Mouse (Mus musculus): Measurements from ENCODE around the gene Vasp. TPM values are rescaled to one million over a fixed set of nuclear protein-coding genes. Genes with fewer than 3 reads are reported as not detected.

The Vasp gene
- total and polyA plus RNA-seq, 2 experiments from 2014 or later, result 30.0 to 40.6 TPM

DNA sequence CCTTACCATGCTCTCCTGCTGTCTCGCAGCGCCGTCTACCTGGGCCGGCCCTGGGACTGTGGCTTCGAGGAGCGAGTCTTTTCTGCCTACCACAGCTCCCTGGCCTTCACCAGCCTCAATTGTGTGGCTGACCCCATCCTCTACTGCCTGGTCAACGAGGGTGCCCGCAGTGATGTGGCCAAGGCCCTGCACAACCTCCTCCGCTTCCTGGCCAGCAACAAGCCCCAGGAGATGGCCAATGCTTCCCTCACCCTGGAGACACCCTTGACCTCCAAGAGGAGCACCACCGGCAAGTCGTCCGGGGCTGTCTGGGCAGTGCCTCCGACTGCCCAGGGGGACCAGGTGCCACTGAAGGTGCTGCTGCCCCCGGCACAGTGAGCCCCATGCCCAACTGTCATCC, 48.7 kb downstream of the Vasp start:
- ATAC-seq (no peak), DNase-seq (no peak)
- Histone ChIP-seq H3K9ac (no peak overlapping the region), H3K9me3 (ENCODE audit: low read length) (no peaks in the 10 kb centered on the region), H3K27ac (ENCODE audit: low read depth, low read length) (no peak overlapping the region), H3K4me3 (ENCODE audit: low read depth, low read length) (no peak overlapping the region), H3K27me3 (ENCODE audit: insufficient read depth, low read length) (no peaks in the 10 kb centered on the region), H3K4me2 (ENCODE audit: low read depth) (no peak overlapping the region), H3K36me3 (ENCODE audit: insufficient read depth) (no peaks in the 10 kb centered on the region), H3K4me1 (ENCODE audit: insufficient read depth) (peaks cover 5% of the 10 kb centered on the region; the same call in 1 of the 2 replicates)
- WGBS, result 92% methylated on average over 14 of the region's 14 CpGs
- TF ChIP-seq CTCF (IDR thresholded peaks at IDR 0.05; ENCODE audit: low read depth), result no peak

DNA sequence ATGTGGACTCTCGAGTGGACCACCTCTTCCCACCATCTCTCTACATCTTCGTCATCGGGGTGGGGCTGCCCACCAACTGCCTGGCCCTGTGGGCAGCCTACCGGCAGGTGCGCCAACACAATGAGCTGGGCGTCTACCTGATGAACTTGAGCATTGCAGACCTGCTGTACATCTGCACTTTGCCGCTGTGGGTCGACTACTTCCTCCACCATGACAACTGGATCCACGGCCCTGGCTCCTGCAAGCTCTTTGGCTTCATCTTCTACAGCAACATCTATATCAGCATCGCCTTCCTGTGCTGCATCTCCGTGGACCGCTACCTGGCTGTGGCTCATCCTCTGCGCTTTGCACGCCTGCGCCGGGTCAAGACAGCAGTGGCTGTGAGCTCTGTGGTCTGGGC, 49.4 kb downstream of the Vasp start:
- H3K4me1 ChIP-seq (ENCODE audit: insufficient read depth), result peaks cover 5% of the 10 kb centered on the region; the same call in 1 of the 2 replicates
- TF ChIP-seq CTCF (IDR thresholded peaks at IDR 0.05; ENCODE audit: low read depth), result no peak
- no peak overlapping the region for H3K4me3 ChIP-seq (ENCODE audit: low read depth, low read length)
- no peak for DNase-seq
- no peaks in the 10 kb centered on the region for H3K9me3 ChIP-seq (ENCODE audit: low read length)
- no peaks in the 10 kb centered on the region for H3K36me3 ChIP-seq (ENCODE audit: insufficient read depth)
- H3K4me2 ChIP-seq (ENCODE audit: low read depth), result no peak overlapping the region
- WGBS, result 95% methylated on average over 16 of the region's 16 CpGs
- no peak for ATAC-seq
- H3K9ac ChIP-seq, result no peak overlapping the region
- no peak overlapping the region for H3K27ac ChIP-seq (ENCODE audit: low read depth, low read length)
- no peaks in the 10 kb centered on the region for H3K27me3 ChIP-seq (ENCODE audit: insufficient read depth, low read length)

DNA sequence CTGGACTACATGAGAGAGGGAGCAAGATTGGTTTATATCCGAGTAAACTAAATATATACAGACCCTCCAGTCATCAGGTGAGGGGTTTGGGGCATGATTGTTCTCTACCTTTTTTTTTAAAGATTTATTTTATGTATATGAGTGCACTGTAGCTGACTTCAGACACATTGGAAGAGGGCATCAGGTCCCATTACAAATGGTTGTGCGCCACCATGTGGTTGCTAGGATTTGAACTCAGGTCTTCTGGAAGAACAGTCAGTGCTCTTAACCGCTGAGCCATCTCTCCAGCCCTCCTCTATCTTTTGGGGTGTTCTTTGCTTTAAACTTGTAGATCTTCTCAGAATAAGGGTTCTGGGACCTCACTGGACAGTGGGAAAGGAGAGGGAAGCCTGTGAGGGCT, 51.6 kb downstream of the Vasp start:
- H3K36me3 ChIP-seq (ENCODE audit: insufficient read depth), result no peaks in the 10 kb centered on the region
- peak; percentile 15; the same call in 1 of the 2 replicates for TF ChIP-seq CTCF (IDR thresholded peaks at IDR 0.05; ENCODE audit: low read depth)
- no peak overlapping the region for H3K27ac ChIP-seq (ENCODE audit: low read depth, low read length)
- ATAC-seq (no peak), DNase-seq (no peak)
- WGBS, result 64% methylated on average over 3 of the region's 3 CpGs
- H3K27me3 ChIP-seq (ENCODE audit: insufficient read depth, low read length), result no peaks in the 10 kb centered on the region
- no peaks in the 10 kb centered on the region for H3K9me3 ChIP-seq (ENCODE audit: low read length)
- no peaks in the 10 kb centered on the region for H3K4me1 ChIP-seq (ENCODE audit: insufficient read depth)
- H3K4me2 ChIP-seq (ENCODE audit: low read depth), result no peak overlapping the region
- no peak overlapping the region for H3K4me3 ChIP-seq (ENCODE audit: low read depth, low read length)
- no peak overlapping the region for H3K9ac ChIP-seq

DNA sequence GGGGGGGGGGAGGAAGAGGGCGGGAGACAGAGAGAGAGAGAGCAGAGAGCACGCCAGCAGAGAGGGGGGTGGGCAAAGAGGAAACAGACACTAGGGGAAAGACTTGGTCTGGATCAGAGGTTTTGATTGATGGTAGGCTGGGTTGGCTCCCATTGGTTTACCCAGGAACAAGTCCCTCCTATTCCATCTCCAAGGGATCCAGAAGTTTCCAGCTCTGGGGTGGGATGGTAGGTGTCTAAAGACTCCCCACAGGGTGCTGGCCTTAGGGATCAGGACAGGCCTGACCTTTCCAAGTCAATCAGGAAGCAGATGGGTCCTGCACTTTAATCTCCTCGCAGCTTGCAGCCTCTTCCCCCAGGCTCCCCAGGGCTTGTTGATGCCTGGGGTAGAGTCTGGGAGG, 53.7 kb downstream of the Vasp start:
- H3K4me2 ChIP-seq (ENCODE audit: low read depth), result no peak overlapping the region
- no peak overlapping the region for H3K27ac ChIP-seq (ENCODE audit: low read depth, low read length)
- H3K9ac ChIP-seq, result no peak overlapping the region
- no peaks in the 10 kb centered on the region for H3K9me3 ChIP-seq (ENCODE audit: low read length)
- ATAC-seq, result no peak
- no peak overlapping the region for H3K4me3 ChIP-seq (ENCODE audit: low read depth, low read length)
- H3K27me3 ChIP-seq (ENCODE audit: insufficient read depth, low read length), result no peaks in the 10 kb centered on the region
- no peak for DNase-seq
- TF ChIP-seq CTCF (IDR thresholded peaks at IDR 0.05; ENCODE audit: low read depth), result no peak
- H3K36me3 ChIP-seq (ENCODE audit: insufficient read depth), result no peaks in the 10 kb centered on the region
- 25% methylated on average over 2 of the region's 3 CpGs for WGBS
- no peaks in the 10 kb centered on the region for H3K4me1 ChIP-seq (ENCODE audit: insufficient read depth)

DNA sequence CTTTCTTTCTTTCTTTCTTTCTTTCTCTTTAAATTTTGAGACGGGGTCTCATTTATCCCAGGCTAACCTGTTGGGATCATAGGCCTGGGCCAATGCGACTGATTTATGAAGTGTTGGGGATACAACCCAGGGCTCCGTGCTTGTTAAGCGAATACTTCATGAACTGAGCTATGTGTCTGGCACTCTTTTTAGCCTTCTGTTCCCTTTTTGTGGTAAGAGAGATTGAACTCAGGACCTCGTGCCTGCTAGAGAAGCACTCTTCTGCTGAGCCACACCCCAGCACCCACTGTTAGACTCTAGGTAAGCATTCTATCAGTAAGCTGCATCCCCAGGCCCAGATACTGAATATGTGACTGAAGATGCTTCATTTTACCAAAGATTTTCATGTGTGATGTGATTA, 54.1 kb downstream of the Vasp start:
- DNase-seq (no peak), ATAC-seq (no peak)
- 64% methylated on average over 5 of the region's 5 CpGs for WGBS
- H3K27me3 ChIP-seq (ENCODE audit: insufficient read depth, low read length), result no peaks in the 10 kb centered on the region
- no peak overlapping the region for H3K4me2 ChIP-seq (ENCODE audit: low read depth)
- H3K9me3 ChIP-seq (ENCODE audit: low read length), result no peaks in the 10 kb centered on the region
- H3K36me3 ChIP-seq (ENCODE audit: insufficient read depth), result no peaks in the 10 kb centered on the region
- no peak overlapping the region for H3K4me3 ChIP-seq (ENCODE audit: low read depth, low read length)
- no peaks in the 10 kb centered on the region for H3K4me1 ChIP-seq (ENCODE audit: insufficient read depth)
- H3K9ac ChIP-seq, result no peak overlapping the region
- TF ChIP-seq CTCF (IDR thresholded peaks at IDR 0.05; ENCODE audit: low read depth), result no peak
- H3K27ac ChIP-seq (ENCODE audit: low read depth, low read length), result no peak overlapping the region

DNA sequence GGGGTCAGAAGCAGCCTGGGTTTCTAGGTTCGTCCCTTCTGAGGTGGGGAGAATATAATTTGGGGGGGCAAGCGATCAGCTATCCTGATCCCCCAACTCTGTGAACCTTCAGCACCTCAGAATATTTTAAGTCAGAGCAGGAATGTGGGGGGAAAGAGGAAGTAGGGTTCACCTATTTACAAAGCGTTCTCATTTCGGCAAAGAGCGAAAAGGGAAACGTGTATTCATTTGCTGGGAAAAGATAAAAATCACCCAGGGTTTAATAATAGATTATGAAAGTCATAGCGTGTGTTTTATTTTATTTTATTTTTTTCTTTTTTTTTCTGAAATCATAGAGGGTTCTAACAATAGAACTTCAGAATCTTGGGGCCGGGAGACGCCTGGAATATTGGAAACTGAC, 56.7 kb downstream of the Vasp start:
- Histone ChIP-seq H3K4me2 (ENCODE audit: low read depth) (no peak overlapping the region), H3K36me3 (ENCODE audit: insufficient read depth) (no peaks in the 10 kb centered on the region), H3K4me3 (ENCODE audit: low read depth, low read length) (no peak overlapping the region), H3K4me1 (ENCODE audit: insufficient read depth) (no peaks in the 10 kb centered on the region), H3K9me3 (ENCODE audit: low read length) (no peaks in the 10 kb centered on the region), H3K27me3 (ENCODE audit: insufficient read depth, low read length) (no peaks in the 10 kb centered on the region), H3K9ac (no peak overlapping the region), H3K27ac (ENCODE audit: low read depth, low read length) (no peak overlapping the region)
- DNase-seq (no peak), ATAC-seq (no peak)
- 64% methylated on average over 9 of the region's 9 CpGs for WGBS
- TF ChIP-seq CTCF (IDR thresholded peaks at IDR 0.05; ENCODE audit: low read depth), result no peak

DNA sequence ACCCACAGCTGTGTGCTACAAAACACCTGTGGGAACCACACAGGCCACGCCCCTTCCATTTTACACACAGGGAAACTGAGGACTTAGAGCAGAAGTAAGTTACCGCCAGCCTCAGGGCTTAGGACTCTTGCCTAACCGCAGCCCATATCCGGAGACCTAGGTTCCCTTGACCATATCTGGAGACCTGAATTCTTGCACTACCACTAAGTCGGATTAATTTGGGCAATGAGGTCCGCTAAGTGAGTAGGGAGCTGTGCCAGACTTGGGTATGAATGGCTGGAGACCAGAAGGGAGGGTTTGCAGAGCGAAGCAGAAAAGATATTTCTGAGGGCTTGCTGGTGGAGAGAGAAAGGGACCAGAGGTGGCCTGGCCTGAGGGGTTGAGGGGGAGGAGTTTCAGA, 57.2 kb downstream of the Vasp start:
- Histone ChIP-seq H3K4me1 (ENCODE audit: insufficient read depth) (no peaks in the 10 kb centered on the region), H3K36me3 (ENCODE audit: insufficient read depth) (no peaks in the 10 kb centered on the region), H3K9me3 (ENCODE audit: low read length) (no peaks in the 10 kb centered on the region), H3K27me3 (ENCODE audit: insufficient read depth, low read length) (no peaks in the 10 kb centered on the region), H3K4me3 (ENCODE audit: low read depth, low read length) (no peak overlapping the region), H3K9ac (no peak overlapping the region), H3K4me2 (ENCODE audit: low read depth) (no peak overlapping the region), H3K27ac (ENCODE audit: low read depth, low read length) (no peak overlapping the region)
- WGBS, result 61% methylated on average over 7 of the region's 7 CpGs
- no peak for TF ChIP-seq CTCF (IDR thresholded peaks at IDR 0.05; ENCODE audit: low read depth)
- ATAC-seq (no peak), DNase-seq (no peak)

DNA sequence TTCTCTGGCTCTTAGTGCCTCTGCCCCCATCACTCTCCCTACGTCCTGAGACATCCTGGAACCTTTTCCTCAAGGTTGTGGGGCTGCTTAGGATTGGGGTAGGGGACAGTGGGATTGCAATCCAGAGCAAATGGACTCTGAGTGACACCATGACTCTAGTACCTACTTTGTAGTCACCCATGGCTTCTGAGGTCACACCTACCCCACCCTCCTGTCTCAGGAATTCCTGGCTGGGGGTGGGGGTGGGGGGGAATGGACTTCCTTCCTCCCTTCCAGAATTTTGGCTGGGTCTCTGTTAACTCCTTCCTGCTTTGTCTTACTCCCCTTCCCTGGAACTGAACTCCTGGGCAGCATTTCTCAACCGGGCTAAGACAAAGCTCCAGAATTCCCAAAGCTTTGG, 58.2 kb downstream of the Vasp start:
- DNase-seq, result no peak

More for the DNA sequence above, 58.2 kb downstream of the Vasp start:
- WGBS, result 63% methylated on average over 2 of the region's 2 CpGs
- H3K9ac ChIP-seq, result no peak overlapping the region
- H3K9me3 ChIP-seq (ENCODE audit: low read length), result no peaks in the 10 kb centered on the region
- ATAC-seq, result no peak
- no peaks in the 10 kb centered on the region for H3K36me3 ChIP-seq (ENCODE audit: insufficient read depth)
- no peak for TF ChIP-seq CTCF (IDR thresholded peaks at IDR 0.05; ENCODE audit: low read depth)
- no peak overlapping the region for H3K4me3 ChIP-seq (ENCODE audit: low read depth, low read length)
- H3K27me3 ChIP-seq (ENCODE audit: insufficient read depth, low read length), result no peaks in the 10 kb centered on the region
- no peak overlapping the region for H3K27ac ChIP-seq (ENCODE audit: low read depth, low read length)
- H3K4me1 ChIP-seq (ENCODE audit: insufficient read depth), result no peaks in the 10 kb centered on the region
- H3K4me2 ChIP-seq (ENCODE audit: low read depth), result no peak overlapping the region

Data from forebrain, postnatal 0 days (tissue).